ENCODE assay signal across 9 mouse cellular contexts in the genomic region with DNA sequence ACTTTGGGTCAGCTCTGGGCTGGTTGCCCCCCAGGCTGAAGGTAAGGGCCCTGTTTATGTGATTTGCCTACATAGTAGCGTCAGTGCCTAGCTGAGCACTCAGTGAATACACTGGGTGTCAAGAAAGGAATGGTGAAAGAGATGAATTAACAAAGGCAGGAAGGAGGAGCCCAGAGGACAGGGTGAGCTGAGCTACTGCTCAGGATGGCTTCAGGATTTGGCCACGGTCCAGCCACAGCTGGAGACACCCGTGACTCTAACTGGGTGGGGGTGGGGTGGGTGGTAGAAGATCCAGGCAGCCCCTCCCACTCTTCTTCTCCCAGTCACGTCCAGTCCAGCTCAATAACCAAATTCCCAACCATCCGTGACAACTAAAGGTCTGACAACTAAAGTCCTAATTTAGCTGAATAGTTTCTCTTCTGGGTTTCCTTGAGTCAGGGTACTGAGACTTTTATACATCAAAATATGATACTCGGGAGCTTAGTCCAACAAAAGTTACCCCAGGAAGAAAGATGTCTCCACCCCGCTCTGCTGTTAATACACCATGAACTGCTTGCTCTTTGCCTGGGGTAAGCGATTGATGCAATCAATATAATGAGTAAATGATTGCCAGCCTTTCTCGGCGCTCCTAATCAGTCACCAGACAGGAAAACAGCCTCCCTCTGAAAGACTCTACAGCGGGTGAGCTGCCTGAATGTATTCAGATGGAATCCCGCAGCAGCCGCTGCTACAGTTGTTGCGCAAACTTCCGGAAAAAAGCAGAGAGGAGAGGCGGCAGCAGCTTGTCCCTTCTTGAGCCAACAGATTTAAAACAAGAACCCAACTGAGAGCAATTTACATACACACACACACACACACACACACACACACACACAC. TPM values are rescaled to one million over a fixed set of nuclear protein-coding genes. Genes with fewer than 3 reads are reported as not detected.
DNase-seq lines count a peak whose midpoint lies in the region; ATAC-seq and TF ChIP-seq lines count a peak whose summit lies in the region.
"Had no signal": no experiment of that assay in that cellular context is flagged by ENCODE, and none has a peak within 500 bp of the region (broad histone marks: within the 10 kb centered on the region; RNA-seq: fewer than 3 reads in every experiment).

No protein-coding gene starts in this region.

- no peaks in the 10 kb centered on the region for H3K27me3 ChIP-seq in intestine, embryonic 14.5 days (replicated peaks; ENCODE audit: control insufficient read depth, insufficient read depth, low read length)
- no peaks in the 10 kb centered on the region for H3K27me3 ChIP-seq in liver, embryonic 13.5 days
- no peaks in the 10 kb centered on the region for H3K27me3 ChIP-seq in myocyte (ENCODE audit: control insufficient read depth, insufficient read depth, insufficient read length)

- no peaks in the 10 kb centered on the region for H3K36me3 ChIP-seq in intestine, embryonic 14.5 days (ENCODE audit: control insufficient read depth, insufficient read depth, low read length)
- no peaks in the 10 kb centered on the region for H3K36me3 ChIP-seq in liver, embryonic 13.5 days
- no peaks in the 10 kb centered on the region for H3K36me3 ChIP-seq in myocyte (ENCODE audit: control insufficient read depth, insufficient read depth)
- H3K36me3 ChIP-seq: G1E had no signal

- WGBS in intestine, embryonic 14.5 days, result 13% methylated on average over 16 of the region's 16 CpGs
- 10% methylated on average over 16 of the region's 16 CpGs for WGBS in liver, embryonic 13.5 days (ENCODE audit: insufficient replicate concordance)

- peak overlapping the region; percentile 15; the same call in 1 of the 2 replicates for H3K9ac ChIP-seq in intestine, embryonic 14.5 days (ENCODE audit: low read length)
- H3K9ac ChIP-seq in liver, embryonic 13.5 days, result no peak overlapping the region

- no peak for TF ChIP-seq CTCF in bone marrow macrophage, adult 2 months (IDR thresholded peaks at IDR 0.05; ENCODE audit: low read depth, low read length)

- peaks cover 32% of the 10 kb centered on the region for H3K4me1 ChIP-seq in bone marrow macrophage, adult 2 months (ENCODE audit: control insufficient read depth, insufficient read depth, low read length)
- peaks cover 9% of the 10 kb centered on the region for H3K4me1 ChIP-seq in intestine, embryonic 14.5 days (replicated peaks; ENCODE audit: control insufficient read depth, insufficient read depth, low read length)
- peaks cover 23% of the 10 kb centered on the region for H3K4me1 ChIP-seq in liver, embryonic 13.5 days (replicated peaks)

- peak overlapping the region; percentile 51 for H3K4me3 ChIP-seq in bone marrow macrophage, adult 2 months (ENCODE audit: insufficient read depth, low read length)
- H3K4me3 ChIP-seq in intestine, embryonic 14.5 days (ENCODE audit: low read depth, low read length), result peak overlapping the region; percentile 21
- no peak overlapping the region for H3K4me3 ChIP-seq in liver, embryonic 13.5 days (replicated peaks)
- no peak overlapping the region for H3K4me3 ChIP-seq in myocyte

- H3K9me3 ChIP-seq in intestine, embryonic 14.5 days (ENCODE audit: control insufficient read depth, low read length), result no peaks in the 10 kb centered on the region
- H3K9me3 ChIP-seq in liver, embryonic 13.5 days (replicated peaks), result no peaks in the 10 kb centered on the region
- H3K9me3 ChIP-seq: G1E had no signal

- H3K4me2 ChIP-seq in intestine, embryonic 14.5 days (ENCODE audit: low read length), result peak overlapping the region; percentile 42
- peak overlapping the region; percentile 47 for H3K4me2 ChIP-seq in liver, embryonic 13.5 days
- H3K4me2 ChIP-seq in myocyte (ENCODE audit: low read depth), result peak overlapping the region; percentile 30

- H3K27ac ChIP-seq in bone marrow macrophage, adult 2 months (ENCODE audit: insufficient read depth, low read depth, low read length), result peak overlapping the region; percentile 94
- peak overlapping the region; percentile 74 for H3K27ac ChIP-seq in intestine, embryonic 14.5 days (ENCODE audit: low read depth)
- peak overlapping the region; percentile 78 for H3K27ac ChIP-seq in liver, embryonic 13.5 days

- ATAC-seq in granulocyte monocyte progenitor cell, adult 5-6 weeks (replicated peaks; ENCODE audit: poor library complexity, severe bottlenecking), result peak; percentile 83
- peak; percentile 91 for ATAC-seq in intestine, embryonic 14.5 days (replicated peaks; ENCODE audit: low FRiP score, low TSS enrichment, low read depth)
- ATAC-seq in liver, embryonic 13.5 days (ENCODE audit: low read depth), result peak; percentile 76

- TF ChIP-seq POLR2A in bone marrow macrophage, adult 2 months (IDR thresholded peaks at IDR 0.05; ENCODE audit: borderline replicate concordance, low read depth, low read length), result no peak
- no peak for TF ChIP-seq POLR2A in myocyte (IDR thresholded peaks at IDR 0.05; ENCODE audit: insufficient read length, low read depth)

- no peak overlapping the region for H3ac ChIP-seq in myocyte (ENCODE audit: control insufficient read depth, insufficient read length)

- no peaks in the 10 kb centered on the region for H3K79me2 ChIP-seq in myocyte (ENCODE audit: control insufficient read depth, insufficient read depth)

- DNase-seq in gastrocnemius, adult 18-20 months (ENCODE audit: low spot score), result peak; percentile 18
- DNase-seq in gastrocnemius, postnatal 25 days, result no peak
- DNase-seq in intestine, embryonic 14.5 days (ENCODE audit: low spot score), result peak; percentile 70
- no peak for DNase-seq in liver, embryonic 13.5 days
- no peak for DNase-seq in cerebellum, adult 11-12 months

TF ChIP-seq in myocyte, 11 proteins besides CTCF, POLR2A, EP300 and RAD21:
- TF ChIP-seq CEBPB (IDR thresholded peaks at IDR 0.05; ENCODE audit: insufficient read depth, poor library complexity, severe bottlenecking) (0 out of 2 replicates have a peak, but pooled peaks have one; percentile 39), MYOG (IDR thresholded peaks at IDR 0.05; ENCODE audit: control insufficient read depth in 1 of 3, insufficient read depth in 1 of 3, insufficient read length in 2 of 3, low read depth in 2 of 3) (no peak), MAX (IDR thresholded peaks at IDR 0.05; ENCODE audit: low read depth) (no peak), TCF12 (IDR thresholded peaks at IDR 0.05; ENCODE audit: insufficient read depth, poor library complexity, severe bottlenecking) (no peak), REST (IDR thresholded peaks at IDR 0.05; ENCODE audit: insufficient read depth, insufficient read length) (no peak), USF1 (IDR thresholded peaks at IDR 0.05; ENCODE audit: low read depth) (no peak)

RNA-seq across cellular contexts. Expression of gene Ywhaq, which starts 8.9 kb away (rescaled TPM):
- total RNA-seq in gastrocnemius, adult 18-20 months (2021), result 10 to 100 TPM; 18.7 to 28.8 TPM
- total RNA-seq in gastrocnemius, postnatal 25 days (2021), result 10 to 100 TPM; 28.6 to 36.6 TPM
- polyA plus RNA-seq in bone marrow macrophage, adult 2 months (2012; ENCODE audit: insufficient read depth, insufficient read length, missing spikeins), result 141 and 146 TPM in 2 replicates
- 218 and 229 TPM in 2 replicates for total RNA-seq in granulocyte monocyte progenitor cell, adult 5-6 weeks (2014; fragmentation: Nextera tagmentation)
- 198 and 212 TPM in 2 replicates for total RNA-seq in granulocyte monocyte progenitor cell, adult 5-6 weeks (2017)
- 715 and 798 TPM in 2 replicates for polyA plus RNA-seq in intestine, embryonic 14.5 days (2014; fragmentation: Nextera tagmentation; extraction: Ambion mirVana)
- 262 and 303 TPM in 2 replicates for polyA plus RNA-seq in liver, embryonic 13.5 days (2015; fragmentation: Nextera tagmentation; extraction: Ambion mirVana)
- polyA plus RNA-seq in myocyte (2012; fragmentation: generic; extraction: Trizol), result 156 TPM

RNA-seq across cellular contexts. Expression of gene Adam17, which starts 52.9 kb away (rescaled TPM):
- 10 to 100 TPM; 17.1 to 18.7 TPM for total RNA-seq in gastrocnemius, adult 18-20 months (2021)
- 10 to 100 TPM; 20.9 to 21.3 TPM for total RNA-seq in gastrocnemius, postnatal 25 days (2021)
- 225 and 233 TPM in 2 replicates for polyA plus RNA-seq in bone marrow macrophage, adult 2 months (2012; ENCODE audit: insufficient read depth, insufficient read length, missing spikeins)
- 40.7 and 44.9 TPM in 2 replicates for total RNA-seq in granulocyte monocyte progenitor cell, adult 5-6 weeks (2014; fragmentation: Nextera tagmentation)
- total RNA-seq in granulocyte monocyte progenitor cell, adult 5-6 weeks (2017), result 52.1 and 54.9 TPM in 2 replicates
- 33.3 and 35.1 TPM in 2 replicates for polyA plus RNA-seq in intestine, embryonic 14.5 days (2014; fragmentation: Nextera tagmentation; extraction: Ambion mirVana)
- polyA plus RNA-seq in liver, embryonic 13.5 days (2015; fragmentation: Nextera tagmentation; extraction: Ambion mirVana), result 18.1 and 22.2 TPM in 2 replicates
- 13.4 TPM for polyA plus RNA-seq in myocyte (2012; fragmentation: generic; extraction: Trizol)

Comparison
In these comparisons a context has a peak if more than half of its experiments do, and no peak if none do; other contexts are left out.
1. DNase-seq: peak in gastrocnemius, adult 18-20 months (single experiment) and intestine, embryonic 14.5 days (single experiment); none in gastrocnemius, postnatal 25 days (single experiment), liver, embryonic 13.5 days (single experiment) and cerebellum, adult 11-12 months (single experiment).
2. H3K4me3 ChIP-seq: peak in bone marrow macrophage, adult 2 months (single experiment) and intestine, embryonic 14.5 days (single experiment); none in liver, embryonic 13.5 days (single experiment) and myocyte (single experiment).
3. Peak in every context shown above with its lines, with median percentiles within 50 percentile points of each other: H3K27ac ChIP-seq, ATAC-seq and H3K4me2 ChIP-seq.